Mouse (Mus musculus) midbrain, embryonic 10.5 days (tissue): Measurements from ENCODE around the gene Plch1. TPM values are rescaled to one million over a fixed set of nuclear protein-coding genes. Genes with fewer than 3 reads are reported as not detected.

Experiments
- DNase-seq: peaks from one replicate; pipeline ENCODE4 v3.0.0-alpha.2; 2017; ENCODE audit warnings: low spot score
- H3K27ac ChIP-seq: fragments of 300-500 bp; sonication (generic); replicated peaks from 2 replicates; pipeline ENCODE4 v1.5.1; 2016; ENCODE audit warnings: mild to moderate bottlenecking
- H3K27me3 ChIP-seq: fragments of 300-500 bp; sonication (generic); 2 replicates; pipeline ENCODE4 v1.6.1; 2016; ENCODE audit warnings: low read depth, mild to moderate bottlenecking; ENCODE audit not compliant: poor library complexity, severe bottlenecking
- H3K36me3 ChIP-seq: fragments of 300-500 bp; sonication (generic); 2 replicates; pipeline ENCODE4 v1.6.1; 2016; ENCODE audit warnings: mild to moderate bottlenecking, moderate library complexity
- H3K4me1 ChIP-seq: fragments of 300-500 bp; sonication (generic); 2 replicates; pipeline ENCODE4 v1.6.1; 2016
- H3K4me3 ChIP-seq: fragments of 300-500 bp; sonication (generic); 2 replicates; pipeline ENCODE4 v1.5.1; 2016; ENCODE audit warnings: mild to moderate bottlenecking, moderate library complexity
- H3K9me3 ChIP-seq: fragments of 300-500 bp; sonication (generic); replicated peaks from 2 replicates; pipeline ENCODE4 v1.6.1; 2016; ENCODE audit warnings: mild to moderate bottlenecking
- WGBS: fragments of 180-500 bp; shearing (Covaris S2); methylation state at CpG from one replicate; pipeline ENCODE4 v1.1.7; 2016; 5-methylcytosine and 5-hydroxymethylcytosine counted together
- polyA plus RNA-seq: library from polyadenylated mRNA; unstranded; fragments of >200 nt; fragmentation: Nextera tagmentation; extraction: Ambion mirVana; gene quantifications from 2 replicates; pipeline ENCODE4 v1.2.1, GENCODE M21; 2016

Plch1 gene
- polyA plus RNA-seq, 1 experiment from 2014 or later = 27.5 TPM

GRCm38 (mm10) chr3:63895786-63896185 is 3.5 kb downstream of the Plch1 start:
- H3K4me3 ChIP-seq = peak overlapping the region; percentile 92
- DNase-seq = no peak
- peak overlapping the region; percentile 73 for H3K27ac ChIP-seq

GRCm38 (mm10) chr3:63893677-63894076 is 5.6 kb downstream of the Plch1 start:
- no peak overlapping the region for H3K27ac ChIP-seq

More at GRCm38 (mm10) chr3:63895786-63896185, 3.5 kb downstream of the Plch1 start:
- Histone ChIP-seq H3K4me1 (peaks cover 70% of the 10 kb centered on the region), H3K9me3 (0 out of 2 replicates have a peak, but pooled peaks cover under 1% of the 10 kb centered on the region), H3K36me3 (peaks cover 19% of the 10 kb centered on the region), H3K27me3 (no peaks in the 10 kb centered on the region)
- 23% methylated on average over 2 of the region's 2 CpGs for WGBS

GRCm38 (mm10) chr3:63892154-63892553 is 7.1 kb downstream of the Plch1 start:
- DNase-seq = no peak
- Histone ChIP-seq H3K9me3 (0 out of 2 replicates have a peak, but pooled peaks cover 3% of the 10 kb centered on the region), H3K4me1 (peaks cover 44% of the 10 kb centered on the region), H3K27me3 (no peaks in the 10 kb centered on the region), H3K36me3 (peaks cover 53% of the 10 kb centered on the region), H3K27ac (no peak overlapping the region), H3K4me3 (no peak overlapping the region)
- WGBS = 73% methylated on average over 3 of the region's 3 CpGs

More at GRCm38 (mm10) chr3:63893677-63894076, 5.6 kb downstream of the Plch1 start:
- DNase-seq = no peak
- H3K27me3 ChIP-seq = no peaks in the 10 kb centered on the region
- H3K4me3 ChIP-seq = no peak overlapping the region
- peaks cover 38% of the 10 kb centered on the region for H3K36me3 ChIP-seq
- WGBS = 80% methylated on average over 7 of the region's 7 CpGs
- H3K4me1 ChIP-seq = peaks cover 54% of the 10 kb centered on the region
- H3K9me3 ChIP-seq = 0 out of 2 replicates have a peak, but pooled peaks cover 3% of the 10 kb centered on the region

GRCm38 (mm10) chr3:63881065-63881464 is 18.2 kb downstream of the Plch1 start:
- peaks cover 28% of the 10 kb centered on the region for H3K4me1 ChIP-seq
- H3K27ac ChIP-seq = no peak overlapping the region
- H3K4me3 ChIP-seq = no peak overlapping the region
- DNase-seq = no peak
- H3K9me3 ChIP-seq = peaks cover 15% of the 10 kb centered on the region
- H3K27me3 ChIP-seq = no peaks in the 10 kb centered on the region
- 86% methylated on average over 2 of the region's 2 CpGs for WGBS
- H3K36me3 ChIP-seq = peaks cover 45% of the 10 kb centered on the region

- H3K9me3 ChIP-seq = no peaks in the 10 kb centered on the region
- H3K36me3 ChIP-seq = peaks cover 32% of the 10 kb centered on the region
- no peak overlapping the region for H3K4me3 ChIP-seq
- no peaks in the 10 kb centered on the region for H3K27me3 ChIP-seq
- H3K4me1 ChIP-seq = peaks cover 28% of the 10 kb centered on the region
- DNase-seq = peak; percentile 49
- peak overlapping the region; percentile 55 for H3K27ac ChIP-seq
- 25% methylated on average over 4 of the region's 4 CpGs for WGBS
Observed at GRCm38 (mm10) chr3:63878995-63879666, 20.1 kb downstream of the Plch1 start.

GRCm38 (mm10) chr3:63872818-63873217 is 26.5 kb downstream of the Plch1 start:
- peaks cover 28% of the 10 kb centered on the region for H3K36me3 ChIP-seq
- DNase-seq = no peak
- peaks cover 32% of the 10 kb centered on the region for H3K4me1 ChIP-seq
- H3K27ac ChIP-seq = no peak overlapping the region; the same call in 1 of the 2 replicates
- no peaks in the 10 kb centered on the region for H3K27me3 ChIP-seq
- no peaks in the 10 kb centered on the region for H3K9me3 ChIP-seq
- WGBS = 19% methylated on average over 1 of the region's 1 CpGs
- H3K4me3 ChIP-seq = no peak overlapping the region

- Histone ChIP-seq H3K9me3 (no peaks in the 10 kb centered on the region), H3K4me1 (peaks cover 32% of the 10 kb centered on the region), H3K4me3 (no peak overlapping the region), H3K36me3 (peaks cover 36% of the 10 kb centered on the region), H3K27me3 (no peaks in the 10 kb centered on the region), H3K27ac (peak overlapping the region; percentile 67)
- DNase-seq = peak; percentile 23
- 10% methylated on average over 2 of the region's 2 CpGs for WGBS
Observed at GRCm38 (mm10) chr3:63871249-63871648, 28.0 kb downstream of the Plch1 start.

- no peak for DNase-seq
Observed at GRCm38 (mm10) chr3:63868285-63868684, 31.0 kb downstream of the Plch1 start.

GRCm38 (mm10) chr3:63865069-63865468 is 34.2 kb downstream of the Plch1 start:
- WGBS = 81% methylated on average over 2 of the region's 2 CpGs
- Histone ChIP-seq H3K36me3 (peaks cover 57% of the 10 kb centered on the region), H3K4me3 (no peak overlapping the region), H3K9me3 (no peaks in the 10 kb centered on the region), H3K27ac (no peak overlapping the region), H3K27me3 (no peaks in the 10 kb centered on the region), H3K4me1 (no peaks in the 10 kb centered on the region)
- DNase-seq = no peak

More at GRCm38 (mm10) chr3:63868285-63868684, 31.0 kb downstream of the Plch1 start:
- Histone ChIP-seq H3K27ac (no peak overlapping the region), H3K4me1 (peaks cover 30% of the 10 kb centered on the region), H3K4me3 (no peak overlapping the region), H3K27me3 (no peaks in the 10 kb centered on the region), H3K9me3 (no peaks in the 10 kb centered on the region), H3K36me3 (peaks cover 45% of the 10 kb centered on the region)
- 67% methylated on average over 1 of the region's 1 CpGs for WGBS

- DNase-seq = no peak
- 90% methylated on average over 10 of the region's 10 CpGs for WGBS
- Histone ChIP-seq H3K27ac (no peak overlapping the region), H3K9me3 (no peaks in the 10 kb centered on the region), H3K4me3 (no peak overlapping the region), H3K36me3 (peaks cover 47% of the 10 kb centered on the region), H3K27me3 (no peaks in the 10 kb centered on the region), H3K4me1 (no peaks in the 10 kb centered on the region)
Observed at GRCm38 (mm10) chr3:63862716-63863115, 36.6 kb downstream of the Plch1 start.

- H3K4me1 ChIP-seq = peaks cover 33% of the 10 kb centered on the region
- H3K36me3 ChIP-seq = peaks cover 15% of the 10 kb centered on the region
- WGBS = 89% methylated on average over 5 of the region's 5 CpGs
- DNase-seq = no peak
- H3K9me3 ChIP-seq = no peaks in the 10 kb centered on the region
- no peaks in the 10 kb centered on the region for H3K27me3 ChIP-seq
- no peak overlapping the region for H3K4me3 ChIP-seq
- H3K27ac ChIP-seq = no peak overlapping the region
Observed at GRCm38 (mm10) chr3:63852828-63853227, 46.4 kb downstream of the Plch1 start.

- H3K27ac ChIP-seq = peak overlapping the region; percentile 63
- peaks cover 33% of the 10 kb centered on the region for H3K4me1 ChIP-seq
- no peaks in the 10 kb centered on the region for H3K27me3 ChIP-seq
- H3K36me3 ChIP-seq = peaks cover 18% of the 10 kb centered on the region
- no peaks in the 10 kb centered on the region for H3K9me3 ChIP-seq
- 57% methylated on average over 12 of the region's 12 CpGs for WGBS
- no peak for DNase-seq
- no peak overlapping the region for H3K4me3 ChIP-seq
Observed at GRCm38 (mm10) chr3:63851125-63851698, 48.1 kb downstream of the Plch1 start.

GRCm38 (mm10) chr3:63849765-63850346 is 49.4 kb downstream of the Plch1 start:
- no peaks in the 10 kb centered on the region for H3K9me3 ChIP-seq
- H3K27ac ChIP-seq = 0 out of 2 replicates have a peak overlapping the region, but pooled peaks have one; percentile 42
- H3K27me3 ChIP-seq = no peaks in the 10 kb centered on the region
- H3K4me1 ChIP-seq = peaks cover 33% of the 10 kb centered on the region
- 28% methylated on average over 10 of the region's 10 CpGs for WGBS
- peak; percentile 34 for DNase-seq
- peaks cover 16% of the 10 kb centered on the region for H3K36me3 ChIP-seq
- H3K4me3 ChIP-seq = peak overlapping the region; percentile 21
